Mouse (Mus musculus) mouse embryonic stem cell (cell line): ENCODE data around the gene Gm10719.
"Not testable (repeated sequence)": the region's sequence is repeated elsewhere in the genome, so short reads cannot be mapped to it uniquely, and the experiment has no call there.

ENCODE experiments used
- in situ Hi-C, 2 experiments: fragments of 300-500 bp; cut with MboI; formaldehyde crosslinking; loops; 1 replicate in 1 of 2; 3 replicates in 1 of 2; pipeline ENCODE4 v1.14.3; 2019 to 2020; ENCODE audit warnings: low sequenced_read_pairs in 2 of 2, low pct_unique_long_range_greater_than_20kb in 1 of 2, mixed read lengths in 1 of 2; ENCODE audit not compliant: unreplicated experiment in 1 of 2

The Gm10719 gene

GRCm38 (mm10) chr9:3017108-3017507, at the start of gene Gm10719:
TSS of gene Gm10719 (plus strand) at chr9:3017408.
- in situ Hi-C loops, result not testable (repeated sequence)

- in situ Hi-C loops, result not testable (repeated sequence)
Measured at GRCm38 (mm10) chr9:3000445-3000972, 16.7 kb upstream of the Gm10719 start, which contains the start of gene Gm10722. TSS of gene Gm10722 (plus strand) at chr9:3000922.

DNA sequence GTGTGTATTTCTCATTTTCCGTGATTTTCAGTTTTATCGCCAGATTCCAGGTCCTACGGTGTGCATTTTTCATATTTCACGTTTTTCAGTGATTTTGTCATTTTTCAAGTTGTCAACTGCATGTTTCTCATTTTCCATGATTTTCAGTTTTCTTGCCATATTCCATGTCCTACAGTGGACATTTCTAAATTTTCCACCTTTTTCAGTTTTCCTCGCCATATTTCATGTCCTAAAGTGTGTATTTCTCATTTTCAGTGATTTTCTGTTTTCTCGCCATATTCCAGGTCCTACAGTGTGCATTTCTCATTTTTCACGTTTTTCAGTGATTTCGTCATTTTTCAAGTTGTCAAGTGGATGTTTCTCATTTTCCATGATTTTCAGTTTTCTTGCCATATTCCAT, 16.2 kb upstream of the Gm10719 start:
- in situ Hi-C loops, result not testable (repeated sequence)

DNA sequence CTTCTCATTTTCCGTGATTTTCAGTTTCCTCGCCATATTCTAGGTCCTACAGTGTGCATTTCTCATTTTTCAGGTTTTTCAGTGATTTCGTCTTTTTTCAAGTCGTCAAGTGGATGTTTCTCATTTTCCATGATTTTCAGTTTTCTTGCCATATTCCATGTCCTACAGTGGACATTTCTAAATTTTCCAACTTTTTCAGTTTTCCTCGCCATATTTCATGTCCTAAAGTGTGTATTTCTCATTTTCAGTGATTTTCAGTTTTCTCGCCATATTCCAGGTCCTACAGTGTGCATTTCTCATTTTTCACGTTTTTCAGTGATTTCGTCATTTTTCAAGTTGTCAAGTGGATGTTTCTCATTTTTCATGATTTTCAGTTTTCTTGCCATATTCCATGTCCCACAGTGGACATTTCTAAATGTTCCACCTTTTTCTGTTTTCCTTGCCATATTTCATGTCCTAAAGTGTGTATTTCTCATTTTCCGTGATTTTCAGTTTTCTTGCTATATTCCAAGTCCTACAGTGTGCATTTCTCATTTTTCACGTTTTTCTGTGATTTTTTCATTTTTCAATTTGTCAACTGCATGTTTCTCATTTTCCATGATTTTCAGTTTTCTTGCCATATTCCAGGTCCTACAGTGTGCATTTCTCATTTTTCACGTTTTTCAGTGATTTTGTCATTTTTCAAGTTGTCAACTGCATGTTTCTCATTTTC, 15.1 kb upstream of the Gm10719 start:
- in situ Hi-C loops, result not testable (repeated sequence)

GRCm38 (mm10) chr9:3002794-3003396, 14.3 kb upstream of the Gm10719 start, which contains the start of gene Gm11168:
TSS of gene Gm11168 (plus strand) at chr9:3003346.
- in situ Hi-C loops, result not testable (repeated sequence)

- in situ Hi-C loops, result not testable (repeated sequence)
Measured at GRCm38 (mm10) chr9:3006179-3006578, 11.0 kb upstream of the Gm10719 start.

- in situ Hi-C loops, result not testable (repeated sequence)
Measured at GRCm38 (mm10) chr9:3006636-3007035, 10.6 kb upstream of the Gm10719 start.

GRCm38 (mm10) chr9:3007272-3007671, 9.9 kb upstream of the Gm10719 start:
- in situ Hi-C loops, result not testable (repeated sequence)

- in situ Hi-C loops, result not testable (repeated sequence)
Measured at GRCm38 (mm10) chr9:3009331-3009730, 7.9 kb upstream of the Gm10719 start.

DNA sequence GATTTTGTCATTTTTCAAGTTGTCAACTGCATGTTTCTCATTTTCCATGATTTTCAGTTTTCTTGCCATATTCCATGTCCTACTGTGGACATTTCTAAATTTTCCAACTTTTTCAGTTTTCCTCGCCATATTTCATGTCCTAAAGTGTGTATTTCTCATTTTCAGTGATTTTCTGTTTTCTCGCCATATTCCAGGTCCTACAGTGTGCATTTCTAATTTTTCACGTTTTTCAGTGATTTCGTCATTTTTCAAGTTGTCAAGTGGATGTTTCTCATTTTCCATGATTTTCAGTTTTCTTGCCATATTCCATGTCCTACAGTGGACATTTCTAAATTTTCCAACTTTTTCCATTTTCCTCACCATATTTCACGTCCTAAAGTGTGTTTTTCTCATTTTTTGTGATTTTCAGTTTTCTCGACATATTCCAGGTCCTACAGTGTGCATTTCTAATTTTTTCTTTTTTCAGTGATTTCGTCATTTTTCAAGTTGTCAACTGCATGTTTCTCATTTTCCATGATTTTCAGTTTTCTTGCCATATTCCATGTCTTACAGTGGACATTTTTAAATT, 5.1 kb upstream of the Gm10719 start:
- in situ Hi-C loops, result not testable (repeated sequence)

- in situ Hi-C loops, result not testable (repeated sequence)
Measured at GRCm38 (mm10) chr9:3012733-3013279, 4.4 kb upstream of the Gm10719 start, which contains the start of gene Gm10721. TSS of gene Gm10721 (plus strand) at chr9:3013140.

DNA sequence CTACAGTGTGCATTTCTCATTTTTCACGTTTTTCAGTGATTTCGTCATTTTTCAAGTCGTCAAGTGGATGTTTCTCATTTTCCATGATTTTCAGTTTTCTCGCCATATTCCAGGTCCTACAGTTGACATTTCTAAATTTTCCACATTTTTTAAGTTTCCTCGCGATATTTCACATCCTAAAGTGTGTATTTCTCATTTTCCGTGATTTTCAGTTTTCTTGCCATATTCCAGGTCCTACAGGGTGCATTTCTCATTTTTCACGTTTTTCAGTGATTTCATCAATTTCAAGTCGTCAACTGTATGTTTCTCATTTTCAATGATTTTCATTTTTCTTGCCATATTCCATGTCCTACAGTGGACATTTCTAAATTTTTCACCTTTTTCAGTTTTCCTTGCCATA, 1.9 kb upstream of the Gm10719 start, which contains the start of gene Gm10720:
TSS of gene Gm10720 (plus strand) at position 301 of the 400 bp plus-strand sequence.
- in situ Hi-C loops, result not testable (repeated sequence)

GRCm38 (mm10) chr9:3015896-3016295, 1.3 kb upstream of the Gm10719 start:
- in situ Hi-C loops, result not testable (repeated sequence)

- in situ Hi-C loops, result not testable (repeated sequence)
Measured at GRCm38 (mm10) chr9:3018944-3019343, 1.7 kb downstream of the Gm10719 start.

DNA sequence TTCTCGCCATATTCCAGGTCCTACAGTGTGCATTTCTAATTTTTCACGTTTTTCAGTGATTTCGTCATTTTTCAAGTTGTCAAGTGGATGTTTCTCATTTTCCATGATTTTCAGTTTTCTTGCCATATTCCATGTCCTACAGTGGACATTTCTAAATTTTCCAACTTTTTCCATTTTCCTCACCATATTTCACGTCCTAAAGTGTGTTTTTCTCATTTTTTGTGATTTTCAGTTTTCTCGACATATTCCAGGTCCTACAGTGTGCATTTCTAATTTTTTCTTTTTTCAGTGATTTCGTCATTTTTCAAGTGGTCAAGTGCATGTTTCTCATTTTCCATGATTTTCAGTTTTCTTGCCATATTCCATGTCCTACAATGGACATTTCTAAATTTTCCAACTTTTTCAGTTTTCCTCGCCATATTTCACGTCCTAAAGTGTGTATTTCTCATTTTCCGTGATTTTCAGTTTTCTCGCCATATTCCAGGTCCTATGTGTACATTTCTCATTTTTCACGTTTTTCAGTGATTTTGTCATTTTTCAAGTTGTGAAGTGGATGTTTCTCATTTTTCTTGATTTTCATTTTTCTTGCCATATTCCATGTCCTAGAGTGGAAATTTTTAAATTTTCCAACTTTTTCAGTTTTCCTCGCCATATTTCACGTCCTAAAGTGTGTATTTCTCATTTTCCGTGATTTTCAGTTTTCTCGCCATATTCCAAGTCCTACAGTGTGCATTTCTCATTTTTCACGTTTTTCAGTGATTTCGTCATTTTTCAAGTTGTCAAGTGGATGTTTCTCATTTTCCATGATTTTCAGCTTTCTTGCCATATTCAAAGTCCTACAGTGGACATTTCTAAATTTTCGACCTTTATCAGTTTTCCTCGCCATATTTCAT, 2.9 kb downstream of the Gm10719 start:
- in situ Hi-C loops, result not testable (repeated sequence)

DNA sequence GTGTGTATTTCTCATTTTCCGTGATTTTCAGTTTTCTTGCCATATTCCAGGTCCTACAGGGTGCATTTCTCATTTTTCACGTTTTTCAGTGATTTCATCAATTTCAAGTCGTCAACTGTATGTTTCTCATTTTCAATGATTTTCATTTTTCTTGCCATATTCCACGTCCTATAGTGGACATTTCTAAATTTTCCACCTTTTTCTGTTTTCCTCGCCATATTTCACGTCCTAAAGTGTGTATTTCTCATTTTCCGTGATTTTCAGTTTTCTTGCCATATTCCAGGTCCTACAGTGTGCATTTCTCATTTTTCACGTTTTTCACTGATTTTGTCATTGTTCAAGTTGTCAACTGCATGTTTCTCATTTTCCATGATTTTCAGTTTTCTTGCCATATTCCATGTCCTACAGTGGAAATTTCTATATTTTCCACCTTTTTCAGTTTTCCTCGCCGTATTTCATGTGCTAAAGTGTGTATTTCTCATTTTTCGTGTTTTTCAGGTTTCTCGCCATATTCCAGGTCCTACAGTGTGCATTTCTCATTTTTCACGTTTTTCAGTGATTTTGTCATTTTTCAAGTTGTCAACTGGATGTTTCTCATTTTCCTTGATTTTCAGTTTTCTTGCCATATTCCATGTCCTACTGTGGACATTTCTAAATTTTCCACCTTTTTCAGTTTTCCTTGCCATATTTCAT, 5.3 kb downstream of the Gm10719 start:
- in situ Hi-C loops, result not testable (repeated sequence)

DNA sequence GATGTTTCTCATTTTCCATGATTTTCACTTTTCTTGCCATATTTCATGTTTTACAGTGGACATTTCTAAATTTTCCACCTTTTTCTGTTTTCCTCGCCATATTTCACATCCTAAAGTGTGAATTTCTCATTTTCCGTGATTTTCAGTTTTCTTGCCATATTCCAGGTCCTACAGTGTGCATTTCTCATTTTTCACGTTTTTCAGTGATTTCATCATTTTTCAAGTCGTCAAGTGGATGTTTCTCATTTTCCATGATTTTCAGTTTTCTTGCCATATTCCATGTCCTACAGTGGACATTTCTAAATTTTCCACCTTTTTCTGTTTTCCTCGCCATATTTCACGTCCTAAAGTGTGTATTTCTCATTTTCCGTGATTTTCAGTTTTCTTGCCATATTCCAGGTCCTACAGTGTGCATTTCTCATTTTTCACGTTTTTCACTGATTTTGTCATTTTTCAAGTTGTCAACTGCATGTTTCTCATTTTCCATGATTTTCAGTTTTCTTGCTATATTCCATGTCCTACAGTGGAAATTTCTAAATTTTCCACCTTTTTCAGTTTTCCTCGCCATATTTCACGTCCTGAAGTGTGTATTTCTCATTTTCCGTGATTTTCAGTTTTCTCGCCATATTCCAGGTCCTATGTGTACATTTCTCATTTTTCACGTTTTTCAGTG, 6.2 kb downstream of the Gm10719 start, which contains the start of gene Gm10718:
TSS of gene Gm10718 (plus strand) at position 236 of the 673 bp plus-strand sequence.
- in situ Hi-C loops, result not testable (repeated sequence)
